Mouse (Mus musculus) gastrocnemius, postnatal 14 days (tissue): ENCODE measurements around the gene Gcm1. TPM values are rescaled to one million over a fixed set of nuclear protein-coding genes. Genes with fewer than 3 reads are reported as not detected.
A peak's percentile ranks its signal among the peaks of the same experiment; 100 is the strongest.
"Not testable (repeated sequence)": the region's sequence is repeated elsewhere in the genome, so short reads cannot be mapped to it uniquely, and the experiment has no call there.

Source experiments
- DNase-seq: peaks from one replicate; pipeline ENCODE4 v3.0.0; 2021; ENCODE audit warnings: mixed read lengths
- intact Hi-C: fragments of 180-260 bp; cut with DNase I; formaldehyde crosslinking; loops from one replicate; pipeline ENCODE4 v1.15.1; 2025; ENCODE audit warnings: low total_unique reads
- total RNA-seq, 2 experiments: library from RNA; stranded (reverse); gene quantifications; 2 replicates each; pipeline ENCODE4 v1.2.3; 2021

The Gcm1 gene
- total RNA-seq, 2 experiments from 2014 or later = not detected

GRCm38 (mm10) chr9:78035831-78036230, 15.9 kb upstream of the Gcm1 start:
- intact Hi-C loops = no loop called here
- no peak for DNase-seq

- DNase-seq = peak; percentile 73
- intact Hi-C loops = no loop called here
Observed at GRCm38 (mm10) chr9:78038755-78039489, 12.8 kb upstream of the Gcm1 start.

- intact Hi-C loops = no loop called here
- no peak for DNase-seq
Observed at GRCm38 (mm10) chr9:78045171-78045570, 6.6 kb upstream of the Gcm1 start.

GRCm38 (mm10) chr9:78046755-78047154, 5.0 kb upstream of the Gcm1 start:
- DNase-seq = no peak
- intact Hi-C loops = no loop called here

- intact Hi-C loops = no loop called here
- no peak for DNase-seq
Observed at GRCm38 (mm10) chr9:78050452-78050970, 1.2 kb upstream of the Gcm1 start.

GRCm38 (mm10) chr9:78053821-78054220, 2.1 kb downstream of the Gcm1 start:
- DNase-seq = no peak
- intact Hi-C loops = no loop called here

- intact Hi-C loops = no loop called here
- DNase-seq = no peak
Observed at GRCm38 (mm10) chr9:78054298-78054697, 2.6 kb downstream of the Gcm1 start.

GRCm38 (mm10) chr9:78059525-78060120, 7.9 kb downstream of the Gcm1 start:
- no peak for DNase-seq
- intact Hi-C loops = no loop called here

GRCm38 (mm10) chr9:78062392-78062791, 10.7 kb downstream of the Gcm1 start:
- intact Hi-C loops = no loop called here
- no peak for DNase-seq

GRCm38 (mm10) chr9:78064121-78064520, 12.4 kb downstream of the Gcm1 start:
- intact Hi-C loops = no loop called here

GRCm38 (mm10) chr9:78070496-78070895, 18.8 kb downstream of the Gcm1 start:
- intact Hi-C loops = no loop called here
- no peak for DNase-seq

More at GRCm38 (mm10) chr9:78064121-78064520, 12.4 kb downstream of the Gcm1 start:
- no peak for DNase-seq

GRCm38 (mm10) chr9:78071626-78072025, 19.9 kb downstream of the Gcm1 start:
- intact Hi-C loops = no loop called here
- no peak for DNase-seq

- intact Hi-C loops, DNase-seq: not testable (repeated sequence)
Observed at GRCm38 (mm10) chr9:78073291-78073690, 21.6 kb downstream of the Gcm1 start.

- no peak for DNase-seq
- intact Hi-C loops = no loop called here
Observed at GRCm38 (mm10) chr9:78073713-78074340, 22.1 kb downstream of the Gcm1 start.

- intact Hi-C loops = no loop called here
- DNase-seq = no peak
Observed at GRCm38 (mm10) chr9:78075256-78075655, 23.5 kb downstream of the Gcm1 start.

GRCm38 (mm10) chr9:78078240-78078639, 26.5 kb downstream of the Gcm1 start:
- no peak for DNase-seq
- intact Hi-C loops = no loop called here

- DNase-seq = no peak
- intact Hi-C loops = no loop called here
Observed at GRCm38 (mm10) chr9:78081835-78082234, 30.1 kb downstream of the Gcm1 start.

- no peak for DNase-seq
- intact Hi-C loops = no loop called here
Observed at GRCm38 (mm10) chr9:78084341-78084740, 32.6 kb downstream of the Gcm1 start.

- DNase-seq = no peak
- intact Hi-C loops = no loop called here
Observed at GRCm38 (mm10) chr9:78085722-78086287, 34.1 kb downstream of the Gcm1 start.

GRCm38 (mm10) chr9:78087751-78088150, 36.0 kb downstream of the Gcm1 start:
- intact Hi-C loops = no loop called here
- DNase-seq = no peak
